In genomic region chr10:127054646-127055045, GRCm38 (mm10) we compare ENCODE assay signal across 21 mouse cellular contexts. TPM values are rescaled to one million over a fixed set of nuclear protein-coding genes. Genes with fewer than 3 reads are reported as not detected.
A peak's percentile ranks its signal among the peaks of the same experiment; 100 is the strongest.
DNase-seq lines count a peak whose midpoint lies in the region; ATAC-seq and TF ChIP-seq lines count a peak whose summit lies in the region.
"Had no signal": no experiment of that assay in that cellular context is flagged by ENCODE, and none has a peak within 500 bp of the region (broad histone marks: within the 10 kb centered on the region; RNA-seq: fewer than 3 reads in every experiment).

No protein-coding gene starts in this region.

- H3K4me3 ChIP-seq in lung, embryonic 14.5 days (ENCODE audit: low read depth, low read length): no peak overlapping the region
- no peak overlapping the region for H3K4me3 ChIP-seq in lung, adult 2 months (replicated peaks; ENCODE audit: extremely low read depth, low read depth, low read length)
- no peak overlapping the region for H3K4me3 ChIP-seq in stomach, postnatal 0 days (ENCODE audit: low read depth, low read length)

- no peaks in the 10 kb centered on the region for H3K9me3 ChIP-seq in lung, embryonic 14.5 days (ENCODE audit: low read depth, low read length)
- H3K9me3 ChIP-seq in stomach, postnatal 0 days (ENCODE audit: control insufficient read depth, low read length): no peaks in the 10 kb centered on the region

- H3K4me1 ChIP-seq in lung, embryonic 14.5 days (ENCODE audit: insufficient read depth): 0 out of 2 replicates have a peak, but pooled peaks cover 4% of the 10 kb centered on the region
- no peaks in the 10 kb centered on the region for H3K4me1 ChIP-seq in lung, adult 2 months (ENCODE audit: control insufficient read depth, insufficient read depth, low read length)
- no peaks in the 10 kb centered on the region for H3K4me1 ChIP-seq in stomach, postnatal 0 days (replicated peaks; ENCODE audit: control insufficient read depth, insufficient read depth)

- H3K27ac ChIP-seq in lung, embryonic 14.5 days (ENCODE audit: low read depth): no peak overlapping the region
- no peak overlapping the region for H3K27ac ChIP-seq in stomach, postnatal 0 days (replicated peaks)

- H3K27me3 ChIP-seq in lung, embryonic 14.5 days (ENCODE audit: insufficient read depth, low read length): peaks cover 38% of the 10 kb centered on the region
- peaks cover 3% of the 10 kb centered on the region; the same call in 1 of the 2 replicates for H3K27me3 ChIP-seq in stomach, postnatal 0 days (ENCODE audit: control insufficient read depth, insufficient read depth, low read length)
- H3K27me3 ChIP-seq: Patski had no signal

- no peak for TF ChIP-seq EP300 in stomach, postnatal 0 days (optimal IDR thresholded peaks at IDR 0.05)

- no peak overlapping the region for H3K4me2 ChIP-seq in lung, embryonic 14.5 days
- no peak overlapping the region for H3K4me2 ChIP-seq in stomach, postnatal 0 days (replicated peaks; ENCODE audit: low read depth)

- no peak for ATAC-seq in lung, embryonic 14.5 days (ENCODE audit: insufficient read depth)
- ATAC-seq in stomach, postnatal 0 days (ENCODE audit: low FRiP score, low TSS enrichment): no peak
- ATAC-seq: forebrain, embryonic 16.5 days; inflammation-experienced regulatory T-cells, adult 6 months; midbrain, embryonic 16.5 days; Patski had no signal

- no peak overlapping the region for H3K9ac ChIP-seq in lung, embryonic 14.5 days
- no peak overlapping the region for H3K9ac ChIP-seq in stomach, postnatal 0 days (ENCODE audit: low read length)

- 60% methylated on average over 4 of the region's 4 CpGs for WGBS in lung, embryonic 14.5 days
- 72% methylated on average over 4 of the region's 4 CpGs for WGBS in lung, adult 2 months
- 70% methylated on average over 4 of the region's 4 CpGs for WGBS in stomach, postnatal 0 days

- 0 out of 2 replicates have a peak, but pooled peaks cover 16% of the 10 kb centered on the region for H3K36me3 ChIP-seq in lung, embryonic 14.5 days (ENCODE audit: insufficient read depth)
- peaks cover 6% of the 10 kb centered on the region; the same call in 1 of the 2 replicates for H3K36me3 ChIP-seq in stomach, postnatal 0 days (ENCODE audit: control insufficient read depth, insufficient read depth, low read length)

- DNase-seq in heart, postnatal 4 days: peak; percentile 42
- no peak for DNase-seq in heart, adult 9 months (ENCODE audit: low spot score in 2 of 2)
- peak; percentile 73 for DNase-seq in lung, embryonic 14.5 days
- no peak for DNase-seq in lung, adult 2 months
- peak; percentile 55 for DNase-seq in ZHBTc4 (ENCODE audit: low read depth, low spot score)
- DNase-seq in stomach, postnatal 0 days (ENCODE audit: low spot score): no peak
- no peak for DNase-seq in gastrocnemius, adult 18-20 months (ENCODE audit: low spot score)
- DNase-seq: adrenal gland, postnatal 25 days; cerebellum, adult 11-12 months; heart, adult 18-20 months had no signal

- TF ChIP-seq CTCF in lung, embryonic 14.5 days (IDR thresholded peaks at IDR 0.05; ENCODE audit: low read depth): peak; percentile 43
- TF ChIP-seq CTCF in lung, adult 2 months (IDR thresholded peaks at IDR 0.05; ENCODE audit: insufficient read depth, low read length): no peak
- TF ChIP-seq CTCF in stomach, postnatal 0 days (IDR thresholded peaks at IDR 0.05; ENCODE audit: low read depth): peak; percentile 8; the same call in 1 of the 2 replicates

- TF ChIP-seq POLR2A in lung, adult 2 months (IDR thresholded peaks at IDR 0.05; ENCODE audit: borderline replicate concordance, extremely low read depth, low read depth, low read length): no peak

RNA-seq across cellular contexts. Expression of gene March9, which starts 5.3 kb away (rescaled TPM):
- total RNA-seq in heart, postnatal 4 days (2021): 1 to 10 TPM; 1.7 to 1.8 TPM
- 0.99 and 1.5 TPM in 2 replicates for polyA plus RNA-seq in lung, embryonic 14.5 days (2014; fragmentation: Nextera tagmentation; extraction: Ambion mirVana)
- polyA plus RNA-seq in lung, adult 2 months (2012; rRNA removed): 5.4 and 6.1 TPM in 2 replicates
- polyA plus RNA-seq in stomach, postnatal 0 days (2015; fragmentation: Nextera tagmentation; extraction: Ambion mirVana): 0.75 and 0.81 TPM in 2 replicates
- total RNA-seq in gastrocnemius, adult 18-20 months (2021): 1 to 10 TPM in 1 of 2 experiments, under 1 TPM in 1; 0.39 to 1.0 TPM
- total RNA-seq: megakaryocyte-erythroid progenitor cell, adult 5-6 weeks had no signal
- polyA plus RNA-seq: liver, embryonic 16.5 days had no signal

RNA-seq across cellular contexts. Expression of gene Cyp27b1, which starts 6.6 kb away (rescaled TPM):
- total RNA-seq in heart, postnatal 4 days (2021): under 1 TPM in 1 of 2 experiments, not detected in 1; 0.45 TPM
- polyA plus RNA-seq in lung, embryonic 14.5 days (2014; fragmentation: Nextera tagmentation; extraction: Ambion mirVana): 0.09 TPM in 1 of 2 replicates, not detected in the other
- polyA plus RNA-seq in lung, adult 2 months (2012; rRNA removed): 0.14 and 0.26 TPM in 2 replicates
- polyA plus RNA-seq in stomach, postnatal 0 days (2015; fragmentation: Nextera tagmentation; extraction: Ambion mirVana): 0.13 TPM in 1 of 2 replicates, not detected in the other
- under 1 TPM in 1 of 2 experiments, not detected in 1; 0.19 TPM for total RNA-seq in gastrocnemius, adult 18-20 months (2021)
- total RNA-seq: gastrocnemius, adult 8-10 months; hematopoietic stem cell, adult 5-6 weeks; megakaryocyte-erythroid progenitor cell, adult 5-6 weeks; neutrophil, adult 5-6 weeks had no signal
- polyA plus RNA-seq: heart, embryonic 14.5 days; inflammation-experienced regulatory T-cells, adult 6 months had no signal

RNA-seq across cellular contexts. Expression of gene Cdk4, which starts 8.7 kb away (rescaled TPM):
- total RNA-seq in heart, postnatal 4 days (2021): 100 to 1,000 TPM; 289 to 314 TPM
- polyA plus RNA-seq in lung, embryonic 14.5 days (2014; fragmentation: Nextera tagmentation; extraction: Ambion mirVana): 2,143 and 2,245 TPM in 2 replicates
- polyA plus RNA-seq in lung, adult 2 months (2012; rRNA removed): 151 and 182 TPM in 2 replicates
- polyA plus RNA-seq in stomach, postnatal 0 days (2015; fragmentation: Nextera tagmentation; extraction: Ambion mirVana): 469 and 472 TPM in 2 replicates
- 10 to 100 TPM; 42.2 to 45.6 TPM for total RNA-seq in gastrocnemius, adult 18-20 months (2021)

RNA-seq across cellular contexts. Expression of gene Eef1akmt3, which starts 13.3 kb away (rescaled TPM):
- total RNA-seq in heart, postnatal 4 days (2021): under 1 TPM; 0.18 to 0.29 TPM
- 0.53 and 0.74 TPM in 2 replicates for polyA plus RNA-seq in lung, embryonic 14.5 days (2014; fragmentation: Nextera tagmentation; extraction: Ambion mirVana)
- 0.17 and 0.38 TPM in 2 replicates for polyA plus RNA-seq in lung, adult 2 months (2012; rRNA removed)
- 1.2 and 1.3 TPM in 2 replicates for polyA plus RNA-seq in stomach, postnatal 0 days (2015; fragmentation: Nextera tagmentation; extraction: Ambion mirVana)
- under 1 TPM in 1 of 2 experiments, not detected in 1; 0.09 TPM for total RNA-seq in gastrocnemius, adult 18-20 months (2021)
- total RNA-seq: gastrocnemius, adult 8-10 months; hematopoietic stem cell, adult 5-6 weeks; megakaryocyte-erythroid progenitor cell, adult 5-6 weeks had no signal
- polyA plus RNA-seq: thymus, postnatal 0 days had no signal

RNA-seq across cellular contexts. Expression of gene Mettl1, which starts 13.4 kb away (rescaled TPM):
- total RNA-seq in heart, postnatal 4 days (2021): 10 to 100 TPM; 11.5 TPM
- polyA plus RNA-seq in lung, embryonic 14.5 days (2014; fragmentation: Nextera tagmentation; extraction: Ambion mirVana): 59.5 and 60.7 TPM in 2 replicates
- polyA plus RNA-seq in lung, adult 2 months (2012; rRNA removed): 8.9 and 14.5 TPM in 2 replicates
- 32.4 and 36.8 TPM in 2 replicates for polyA plus RNA-seq in stomach, postnatal 0 days (2015; fragmentation: Nextera tagmentation; extraction: Ambion mirVana)
- total RNA-seq in gastrocnemius, adult 18-20 months (2021): 1 to 10 TPM; 8.6 to 9.1 TPM

Comparison
In these comparisons a context has a peak if more than half of its experiments do, and no peak if none do; other contexts are left out.
1. DNase-seq: peak in heart, postnatal 4 days (single experiment), lung, embryonic 14.5 days (single experiment) and ZHBTc4 (single experiment); none in heart, adult 9 months (0 of 2), lung, adult 2 months (single experiment), stomach, postnatal 0 days (single experiment) and gastrocnemius, adult 18-20 months (single experiment).